Mouse (Mus musculus) regulatory T cell (primary cell): ENCODE results near the gene Zfp446.

ENCODE experiments used
- in situ Hi-C: fragments of 300-600 bp; cut with MboI, MseI; formaldehyde crosslinking; loops from one replicate; pipeline ENCODE4 v1.15.1; 2025; ENCODE audit warnings: high pct_unique_total_duplicates

Gene Zfp446

DNA sequence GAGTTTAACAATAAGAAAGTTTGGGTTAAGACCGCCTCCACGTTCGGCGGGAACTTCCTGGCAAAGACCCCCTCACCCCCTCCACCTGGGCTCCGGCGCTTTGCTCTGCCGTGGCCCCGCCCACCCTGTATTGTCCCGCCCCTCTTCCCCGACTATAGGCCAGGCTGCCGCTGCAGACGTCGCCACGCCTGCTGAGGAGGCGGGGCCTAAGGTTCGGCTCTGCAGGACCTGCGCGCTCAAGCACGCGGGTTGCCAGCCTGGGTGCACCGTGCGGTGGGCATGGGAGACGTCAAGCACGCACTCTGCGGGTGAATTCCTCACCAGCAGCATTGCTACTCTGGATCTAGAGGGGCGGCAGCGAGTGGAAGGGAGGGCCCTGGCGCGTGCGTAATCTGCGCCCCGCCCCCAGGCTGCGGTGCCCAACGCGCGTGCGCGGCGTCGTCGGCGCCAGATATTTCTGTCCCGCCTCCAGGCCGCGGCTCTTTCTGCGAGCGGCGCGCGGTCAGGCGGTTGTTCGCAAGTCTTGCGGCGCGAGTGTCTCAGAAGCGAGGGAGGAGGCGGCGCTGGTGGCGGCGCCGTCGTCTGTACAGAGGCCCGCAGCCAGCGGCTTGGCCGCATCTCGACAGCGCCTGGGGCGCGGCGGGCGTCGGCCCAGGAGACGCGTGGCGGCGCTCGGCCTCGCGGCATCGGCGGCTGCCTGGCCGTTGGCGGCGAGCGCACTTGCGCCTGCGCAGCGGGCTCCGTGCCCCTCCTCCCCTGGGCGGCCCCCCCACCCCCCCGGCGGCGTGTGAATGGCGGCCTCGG lies 46.5 kb downstream of the Zfp446 start:
- in situ Hi-C loops, result no loop called here

DNA sequence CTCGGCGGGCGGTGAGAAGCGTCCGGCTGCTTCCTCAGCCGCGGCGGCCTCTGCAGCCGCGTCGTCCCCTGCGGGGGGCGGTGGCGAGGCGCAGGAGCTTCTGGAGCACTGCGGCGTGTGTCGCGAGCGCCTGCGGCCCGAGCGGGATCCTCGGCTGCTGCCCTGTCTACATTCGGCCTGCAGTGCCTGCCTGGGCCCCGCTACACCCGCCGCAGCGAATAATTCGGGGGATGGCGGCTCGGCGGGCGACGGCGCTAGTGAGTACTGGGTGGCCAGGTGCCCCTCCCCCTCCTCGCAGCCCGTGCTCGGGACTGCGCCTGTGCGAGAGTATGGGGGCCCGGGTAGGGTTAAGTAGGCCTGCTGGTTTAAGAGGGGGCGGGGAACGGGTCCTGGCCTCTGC lies 47.2 kb downstream of the Zfp446 start:
- in situ Hi-C loops, result no loop called here

DNA sequence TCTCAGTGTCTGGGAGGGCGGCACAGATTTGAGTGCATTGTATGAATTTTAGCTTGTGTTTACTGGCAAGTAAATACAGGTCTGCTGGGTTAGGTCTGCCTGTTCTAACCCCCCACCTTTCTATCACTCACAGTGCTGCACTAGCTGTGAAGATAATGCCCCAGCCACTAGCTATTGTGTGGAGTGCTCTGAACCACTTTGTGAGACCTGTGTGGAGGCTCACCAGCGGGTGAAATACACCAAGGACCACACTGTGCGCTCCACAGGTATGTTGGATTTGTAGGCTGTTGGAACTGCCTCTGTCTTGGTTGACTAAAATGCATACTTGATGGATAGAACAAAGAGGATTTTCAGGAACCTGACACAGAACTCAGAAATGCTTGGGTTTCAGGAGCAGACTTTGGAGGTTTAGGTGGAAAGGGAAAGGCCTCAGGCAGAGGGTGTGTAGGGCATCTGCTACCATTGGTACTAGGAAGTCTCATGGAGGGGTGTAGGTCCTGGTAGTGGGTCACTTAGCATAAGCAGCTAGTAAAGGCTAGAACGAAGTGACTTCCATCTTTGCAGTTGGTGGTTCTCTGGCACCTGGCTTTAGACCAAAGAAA lies 48.0 kb downstream of the Zfp446 start:
- in situ Hi-C loops, result no loop called here

DNA sequence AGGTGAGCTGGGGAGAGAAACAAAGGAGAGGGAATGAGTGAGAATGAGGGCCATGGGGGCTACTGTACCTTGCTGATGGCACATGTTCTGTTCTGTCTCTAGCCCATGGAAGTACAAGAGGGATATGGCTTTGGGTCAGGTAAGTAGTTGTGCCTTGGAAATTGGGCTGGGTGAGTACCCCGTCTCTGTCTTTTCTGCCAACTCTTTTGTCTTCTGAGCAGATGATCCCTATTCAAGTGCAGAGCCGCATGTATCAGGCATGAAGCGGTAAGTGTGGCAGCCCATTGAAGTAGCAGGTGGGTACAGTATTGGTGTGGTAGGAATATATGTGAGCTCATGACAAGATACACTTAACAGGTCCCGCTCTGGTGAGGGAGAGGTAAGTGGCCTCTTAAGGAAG lies 51.3 kb downstream of the Zfp446 start:
- in situ Hi-C loops, result no loop called here

DNA sequence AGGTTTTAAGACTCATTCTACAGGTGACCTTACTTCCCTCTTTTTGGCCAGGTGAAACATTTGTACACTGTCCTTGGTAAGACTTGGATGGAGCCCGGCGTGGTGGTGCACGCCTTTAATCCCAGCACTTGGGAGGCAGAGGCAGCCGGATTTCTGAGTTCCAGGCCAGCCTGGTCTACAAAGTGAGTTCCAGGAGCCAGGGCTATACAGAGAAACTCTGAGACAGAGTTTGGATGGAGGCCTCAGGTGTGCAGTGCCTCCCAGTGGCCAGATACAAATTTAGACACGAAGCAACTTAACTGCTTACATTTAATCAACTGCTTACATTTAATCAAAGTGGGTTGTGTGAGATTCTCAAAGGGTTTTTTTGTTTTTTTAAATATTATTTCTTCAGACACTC lies 53.4 kb downstream of the Zfp446 start:
- in situ Hi-C loops, result no loop called here

DNA sequence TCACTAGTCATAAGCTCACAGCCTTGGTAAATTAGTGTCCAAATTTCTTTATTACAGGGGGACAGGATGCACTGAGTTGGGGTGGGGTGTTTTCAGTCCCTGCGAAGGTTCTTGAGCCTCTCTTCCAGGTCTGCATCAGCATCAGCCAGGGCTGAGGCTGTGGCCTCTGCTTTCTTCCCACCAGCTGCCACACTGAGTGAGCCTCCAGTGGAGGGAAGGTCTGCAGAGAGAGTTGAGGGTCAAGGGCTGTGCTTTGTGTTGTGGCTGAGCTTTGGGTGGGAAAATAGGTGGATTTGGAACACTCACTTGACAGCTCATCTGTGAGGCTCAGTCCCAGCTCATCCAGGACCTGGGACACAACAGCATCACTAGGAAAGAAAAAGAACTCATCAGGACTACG lies 54.3 kb downstream of the Zfp446 start:
- in situ Hi-C loops, result no loop called here

DNA sequence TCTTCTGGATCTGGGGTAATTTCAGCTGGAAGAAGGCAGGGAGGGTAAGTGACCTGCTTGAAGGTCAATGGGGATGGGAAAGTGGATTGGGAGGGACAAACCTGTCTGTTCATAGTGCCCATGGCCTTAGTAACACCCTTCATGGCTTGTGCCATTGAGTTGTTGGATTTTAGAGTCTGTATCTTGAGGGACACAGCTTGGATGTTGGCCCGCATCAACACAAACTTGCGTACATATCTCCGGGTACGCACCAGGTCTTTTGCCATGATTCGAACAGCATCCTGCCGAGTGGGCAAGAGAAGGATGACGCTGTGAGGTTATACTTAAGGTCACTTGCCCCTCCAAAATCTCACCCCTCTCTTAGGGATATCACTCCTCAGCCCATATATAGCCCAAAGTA lies 54.9 kb downstream of the Zfp446 start:
- in situ Hi-C loops, result no loop called here

DNA sequence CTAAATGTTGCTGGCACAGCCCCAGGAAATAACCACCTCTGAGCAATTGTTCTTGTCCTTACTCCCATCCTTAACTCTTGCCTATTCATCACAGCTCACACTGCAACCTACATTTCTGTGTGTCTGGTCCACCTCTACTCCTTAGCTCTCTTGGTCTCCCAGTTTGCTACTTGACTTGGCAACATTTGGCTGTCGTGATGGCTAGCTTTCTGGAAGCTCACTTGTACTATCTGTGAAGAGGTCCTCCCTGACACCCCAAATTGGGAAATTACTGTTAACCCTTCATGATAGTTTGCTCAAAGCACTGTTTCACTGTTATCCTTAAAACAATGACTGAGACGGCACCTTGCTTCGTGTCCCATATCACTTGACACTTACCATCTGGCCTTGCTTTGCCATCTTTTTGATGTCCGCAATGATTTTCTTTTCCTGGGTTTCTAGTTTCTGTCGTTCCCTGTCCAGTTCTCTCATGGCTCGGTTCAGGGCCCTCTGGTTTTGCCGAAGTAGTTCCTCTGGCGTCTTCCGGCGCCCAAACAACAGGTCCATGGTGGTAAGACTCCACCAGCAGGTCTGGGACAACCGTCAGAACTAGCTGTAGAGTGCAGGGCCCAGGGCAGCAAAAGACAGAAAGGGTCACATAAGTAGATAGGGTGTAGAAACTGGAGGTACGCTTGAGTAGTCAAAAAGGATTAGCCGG lies 56.0 kb downstream of the Zfp446 start:
- in situ Hi-C loops, result no loop called here

DNA sequence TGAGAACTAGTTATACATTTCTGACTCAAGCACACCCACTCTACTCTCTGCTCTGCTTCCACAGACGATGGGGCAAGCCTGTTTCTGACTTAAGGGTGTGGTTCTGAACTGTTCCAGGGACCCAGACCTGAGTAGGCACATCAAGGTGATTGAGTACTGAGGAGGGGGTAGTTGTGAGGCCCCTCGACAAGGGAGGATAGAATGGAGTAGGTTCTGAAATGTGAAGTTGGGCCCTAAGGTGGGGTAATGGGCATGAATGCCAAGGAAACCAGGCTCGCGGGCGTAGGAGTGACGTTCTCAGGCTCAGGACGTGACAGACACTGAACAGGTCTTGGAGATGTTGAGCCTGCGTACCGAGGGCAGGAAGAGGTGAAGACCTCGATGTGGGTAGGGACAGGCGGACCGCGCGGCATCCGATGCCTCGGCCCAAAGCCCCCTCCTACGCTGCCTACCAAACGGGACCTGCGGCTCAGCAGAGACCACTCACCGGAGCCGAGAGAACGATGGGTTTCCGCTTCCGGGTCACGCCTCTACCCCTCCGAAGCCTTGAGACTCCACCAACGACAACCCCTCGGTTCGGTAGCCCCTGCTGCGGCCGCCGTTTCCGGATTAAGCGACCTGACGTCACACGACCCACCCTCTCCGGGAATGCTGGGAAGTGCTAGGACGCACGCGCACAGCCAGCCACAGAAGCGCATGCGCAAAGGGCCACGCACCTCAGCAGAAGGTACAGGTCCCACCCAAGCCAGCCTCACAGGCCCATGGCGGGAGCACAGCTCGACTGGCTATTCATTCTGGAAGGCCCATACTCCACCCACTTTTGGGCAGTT lies 56.7 kb downstream of the Zfp446 start, which contains the start of gene Chmp2a:
Chmp2a (minus strand) TSS at position 660 of the 830 bp plus-strand sequence.
- in situ Hi-C loops, result no loop called here
